Comparison of ENCODE assay signal across 24 mouse cellular contexts in genomic region chr16:22080125-22080710, GRCm38 (mm10).
DNase-seq lines count a peak whose midpoint lies in the region; ATAC-seq lines count a peak whose summit lies in the region.
"Had no signal": no experiment of that assay in that cellular context is flagged by ENCODE, and none has a peak within 500 bp of the region (broad histone marks: within the 10 kb centered on the region; RNA-seq: fewer than 3 reads in every experiment).

No protein-coding gene starts in this region.

- H3K9me3 ChIP-seq in forebrain, embryonic 13.5 days (replicated peaks) = no peaks in the 10 kb centered on the region
- no peaks in the 10 kb centered on the region for H3K9me3 ChIP-seq in forebrain, embryonic 12.5 days
- H3K9me3 ChIP-seq in limb, embryonic 12.5 days = no peaks in the 10 kb centered on the region
- no peaks in the 10 kb centered on the region for H3K9me3 ChIP-seq in limb, embryonic 10.5 days (replicated peaks)
- H3K9me3 ChIP-seq in limb, embryonic 15.5 days = no peaks in the 10 kb centered on the region
- H3K9me3 ChIP-seq: embryonic facial prominence, embryonic 10.5 days; embryonic facial prominence, embryonic 12.5 days; forebrain, embryonic 15.5 days; G1E had no signal

- no peaks in the 10 kb centered on the region for H3K27me3 ChIP-seq in forebrain, embryonic 13.5 days
- H3K27me3 ChIP-seq in forebrain, embryonic 12.5 days = no peaks in the 10 kb centered on the region
- no peaks in the 10 kb centered on the region for H3K27me3 ChIP-seq in limb, embryonic 12.5 days
- no peaks in the 10 kb centered on the region for H3K27me3 ChIP-seq in limb, embryonic 10.5 days (ENCODE audit: low read depth, poor library complexity, severe bottlenecking)
- no peaks in the 10 kb centered on the region for H3K27me3 ChIP-seq in limb, embryonic 15.5 days
- H3K27me3 ChIP-seq: CH12.LX; embryonic facial prominence, embryonic 12.5 days; forebrain, embryonic 15.5 days; Patski had no signal

- WGBS in forebrain, embryonic 13.5 days = 79% methylated on average over 12 of the region's 12 CpGs
- 88% methylated on average over 12 of the region's 12 CpGs for WGBS in forebrain, embryonic 12.5 days
- 82% methylated on average over 12 of the region's 12 CpGs for WGBS in limb, embryonic 12.5 days
- 89% methylated on average over 12 of the region's 12 CpGs for WGBS in limb, embryonic 10.5 days
- 61% methylated on average over 12 of the region's 12 CpGs for WGBS in limb, embryonic 15.5 days

- H3K27ac ChIP-seq in forebrain, embryonic 13.5 days = no peak overlapping the region
- H3K27ac ChIP-seq in forebrain, embryonic 12.5 days = no peak overlapping the region
- 0 out of 2 replicates have a peak overlapping the region, but pooled peaks have one; percentile 1 for H3K27ac ChIP-seq in limb, embryonic 12.5 days
- no peak overlapping the region for H3K27ac ChIP-seq in limb, embryonic 10.5 days
- peak overlapping the region; percentile 44; the same call in 1 of the 2 replicates for H3K27ac ChIP-seq in limb, embryonic 15.5 days
- H3K27ac ChIP-seq: embryonic facial prominence, embryonic 10.5 days; embryonic facial prominence, embryonic 12.5 days; forebrain, embryonic 15.5 days had no signal

- no peak overlapping the region for H3K4me3 ChIP-seq in forebrain, embryonic 13.5 days
- no peak overlapping the region for H3K4me3 ChIP-seq in forebrain, embryonic 12.5 days (replicated peaks)
- H3K4me3 ChIP-seq in limb, embryonic 12.5 days (replicated peaks) = no peak overlapping the region
- H3K4me3 ChIP-seq in limb, embryonic 10.5 days = no peak overlapping the region
- no peak overlapping the region for H3K4me3 ChIP-seq in limb, embryonic 15.5 days
- H3K4me3 ChIP-seq: embryonic facial prominence, embryonic 10.5 days; embryonic facial prominence, embryonic 12.5 days; forebrain, embryonic 15.5 days had no signal

- ATAC-seq in forebrain, embryonic 13.5 days = no peak
- ATAC-seq in forebrain, embryonic 12.5 days (ENCODE audit: low FRiP score) = no peak
- no peak for ATAC-seq in limb, embryonic 12.5 days (ENCODE audit: insufficient number of reproducible peaks, insufficient read depth, low FRiP score, low TSS enrichment, low read depth)
- 0 out of 2 replicates have a peak, but pooled peaks have one; percentile 40 for ATAC-seq in limb, embryonic 15.5 days (ENCODE audit: insufficient number of reproducible peaks, low FRiP score, low TSS enrichment, low read depth)
- ATAC-seq: activated CD4-positive, CD25-positive, alpha-beta regulatory T cell, adult 4 months; CD4-positive, CD25-positive, alpha-beta regulatory T cell, adult 4 months; forebrain, embryonic 15.5 days; forebrain, postnatal 0 days; Patski had no signal

- no peak overlapping the region for H3K4me2 ChIP-seq in forebrain, embryonic 13.5 days
- no peak overlapping the region for H3K4me2 ChIP-seq in forebrain, embryonic 12.5 days
- no peak overlapping the region for H3K4me2 ChIP-seq in limb, embryonic 12.5 days
- H3K4me2 ChIP-seq in limb, embryonic 15.5 days = no peak overlapping the region
- H3K4me2 ChIP-seq: embryonic facial prominence, embryonic 12.5 days; forebrain, embryonic 15.5 days had no signal

- peak overlapping the region; percentile 16; the same call in 1 of the 2 replicates for H3K9ac ChIP-seq in forebrain, embryonic 13.5 days
- no peak overlapping the region for H3K9ac ChIP-seq in forebrain, embryonic 12.5 days
- no peak overlapping the region for H3K9ac ChIP-seq in limb, embryonic 12.5 days (replicated peaks)
- H3K9ac ChIP-seq in limb, embryonic 15.5 days = no peak overlapping the region
- H3K9ac ChIP-seq: embryonic facial prominence, embryonic 12.5 days; forebrain, embryonic 15.5 days; forebrain, postnatal 0 days had no signal

- DNase-seq in limb, embryonic 10.5 days (ENCODE audit: low spot score) = no peak
- DNase-seq in spleen, postnatal 36 days (ENCODE audit: low spot score in 2 of 2) = no peak
- DNase-seq in cerebellum, adult 9-10 months = no peak
- DNase-seq: adrenal gland, adult 8-10 months; adrenal gland, postnatal 14 days; adrenal gland, postnatal 36 days; B cell, adult 2 months; cerebellum, adult 11-12 months; cerebellum, adult 2 months; cerebellum, postnatal 10 days; cerebellum, postnatal 25 days; forebrain, postnatal 0 days had no signal

- peaks cover 75% of the 10 kb centered on the region for H3K36me3 ChIP-seq in forebrain, embryonic 13.5 days (ENCODE audit: poor library complexity, severe bottlenecking)
- H3K36me3 ChIP-seq in forebrain, embryonic 12.5 days (replicated peaks) = peaks cover 70% of the 10 kb centered on the region
- peaks cover 90% of the 10 kb centered on the region for H3K36me3 ChIP-seq in limb, embryonic 12.5 days
- peaks cover 98% of the 10 kb centered on the region for H3K36me3 ChIP-seq in limb, embryonic 10.5 days
- peaks cover 54% of the 10 kb centered on the region for H3K36me3 ChIP-seq in limb, embryonic 15.5 days
- H3K36me3 ChIP-seq: G1E had no signal

- peaks cover 13% of the 10 kb centered on the region for H3K4me1 ChIP-seq in forebrain, embryonic 13.5 days
- H3K4me1 ChIP-seq in forebrain, embryonic 12.5 days = peaks cover 15% of the 10 kb centered on the region
- H3K4me1 ChIP-seq in limb, embryonic 12.5 days (replicated peaks) = no peaks in the 10 kb centered on the region
- no peaks in the 10 kb centered on the region for H3K4me1 ChIP-seq in limb, embryonic 10.5 days
- peaks cover 2% of the 10 kb centered on the region; the same call in 1 of the 2 replicates for H3K4me1 ChIP-seq in limb, embryonic 15.5 days
- H3K4me1 ChIP-seq: embryonic facial prominence, embryonic 12.5 days; forebrain, embryonic 15.5 days had no signal

Comparison
In these comparisons a context has a peak if more than half of its experiments do, and no peak if none do; other contexts are left out.
1. H3K27ac ChIP-seq: peak in limb, embryonic 12.5 days (single experiment) and limb, embryonic 15.5 days (single experiment); none in forebrain, embryonic 13.5 days (single experiment), forebrain, embryonic 12.5 days (single experiment) and limb, embryonic 10.5 days (single experiment).